Mouse (Mus musculus): ENCODE data around the gene 4931409K22Rik.

The 4931409K22Rik gene

DNA sequence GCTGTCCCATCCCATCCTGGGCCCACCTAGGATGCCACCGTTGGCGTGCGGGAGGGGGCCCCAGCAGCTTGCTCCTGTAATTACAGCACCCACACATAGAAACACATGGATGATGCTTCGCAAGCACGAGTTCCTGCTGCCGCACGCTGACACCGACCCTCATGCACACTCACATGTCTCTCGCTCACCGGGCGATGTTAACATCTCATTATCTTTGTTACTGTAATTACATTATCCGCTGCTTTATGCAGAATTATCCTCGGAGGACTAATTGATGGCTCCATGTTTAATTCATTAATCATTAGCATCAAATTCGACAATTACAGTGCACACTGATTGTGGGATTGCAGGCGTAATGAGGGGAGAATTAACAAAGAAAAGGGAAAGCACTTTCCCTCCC, 61.6 kb downstream of the 4931409K22Rik start:
- no peak for DNase-seq
